Mouse (Mus musculus) CH12.LX (cell line): ENCODE results near the gene Ghr. TPM values are rescaled to one million over a fixed set of nuclear protein-coding genes. Genes with fewer than 3 reads are reported as not detected.

ENCODE experiments used
- DNase-seq: peaks from one replicate; pipeline ENCODE4 v3.0.0-alpha.2; 2013; ENCODE audit errors: extremely low read depth
- H3K27ac ChIP-seq: 2 replicates; pipeline ENCODE4 v1.5.1; 2012; ENCODE audit warnings: low read depth, mild to moderate bottlenecking, control low read depth, moderate library complexity; ENCODE audit not compliant: insufficient read depth
- H3K27me3 ChIP-seq: replicated peaks from 2 replicates; pipeline ENCODE3; 2012; ENCODE audit warnings: inconsistent platforms
- H3K36me3 ChIP-seq, 2 experiments: replicated peaks in 1 of 2; 2 replicates each; pipeline versions ENCODE3 to v1.6.1; 2012; ENCODE audit warnings: inconsistent platforms in 1 of 2, low read length in 1 of 2, mild to moderate bottlenecking in 1 of 2, mixed read lengths in 1 of 2, moderate library complexity in 1 of 2; ENCODE audit not compliant: control insufficient read depth in 1 of 2, insufficient read depth in 1 of 2
- H3K4me1 ChIP-seq, 2 experiments: 2 replicates each; pipeline ENCODE4 v1.6.1; 2012; ENCODE audit warnings: inconsistent platforms in 1 of 2, moderate library complexity in 1 of 2; ENCODE audit not compliant: insufficient read depth in 2 of 2, control insufficient read depth in 1 of 2
- H3K4me2 ChIP-seq: 2 replicates; pipeline ENCODE4 v1.6.1; 2012; ENCODE audit warnings: low read depth, mild to moderate bottlenecking, control low read depth; ENCODE audit not compliant: poor library complexity, insufficient read depth, severe bottlenecking
- H3K4me3 ChIP-seq, 3 experiments: fragments of 150-350 bp in 1 of 3; sonication (generic) in 1 of 3; replicated peaks in 1 of 3; 2 replicates each; pipeline versions ENCODE3 to v1.5.1; 2011 to 2012; ENCODE audit warnings: low read depth in 2 of 3, low read length in 2 of 3, mild to moderate bottlenecking in 2 of 3, moderate library complexity in 2 of 3, control low read depth in 1 of 3, improper control_type of control experiment in 1 of 3, inconsistent platforms in 1 of 3, mixed read lengths in 1 of 3; ENCODE audit not compliant: poor library complexity in 1 of 3
- H3K79me2 ChIP-seq: replicated peaks from 2 replicates; pipeline ENCODE4 v1.6.1; 2012; ENCODE audit warnings: mild to moderate bottlenecking, moderate library complexity; ENCODE audit not compliant: control insufficient read depth, poor library complexity, insufficient read depth, severe bottlenecking; ENCODE audit errors: extremely low read depth
- H3K9ac ChIP-seq: 2 replicates; pipeline ENCODE4 v1.6.1; 2012; ENCODE audit warnings: low read depth, mild to moderate bottlenecking, control low read depth, moderate library complexity; ENCODE audit not compliant: insufficient read depth
- H3K9me3 ChIP-seq: replicated peaks from 2 replicates; pipeline ENCODE3; 2012; ENCODE audit warnings: low read length, inconsistent platforms, mixed read lengths
- BHLHE40 ChIP-seq: IDR thresholded peaks from 2 replicates; pipeline ENCODE4 v1.6.1; 2011; ENCODE audit warnings: mild to moderate bottlenecking, low read depth, low read length, improper control_type of control experiment
- CHD1 ChIP-seq: IDR thresholded peaks from 2 replicates; pipeline ENCODE4 v1.6.1; 2012; ENCODE audit warnings: low read depth, low read length, improper control_type of control experiment, inconsistent platforms
- CTCF ChIP-seq, 2 experiments: IDR thresholded peaks in 1 of 2; conservative IDR thresholded peaks in 1 of 2; 2 replicates each; pipeline ENCODE4 v1.5.1; 2011 to 2012; ENCODE audit warnings: low read depth in 2 of 2, low read length in 2 of 2, improper control_type of control experiment in 1 of 2, inconsistent platforms in 1 of 2, mild to moderate bottlenecking in 1 of 2, moderate library complexity in 1 of 2
- E2F4 ChIP-seq: IDR thresholded peaks from 2 replicates; pipeline ENCODE4 v1.6.1; 2011; ENCODE audit warnings: low read depth, low read length, improper control_type of control experiment; ENCODE audit not compliant: insufficient replicate concordance
- GABPA ChIP-seq: IDR thresholded peaks from 2 replicates; pipeline ENCODE4 v1.6.1; 2012; ENCODE audit warnings: low read depth, low read length, improper control_type of control experiment, inconsistent platforms; ENCODE audit not compliant: insufficient replicate concordance
- JUN ChIP-seq: IDR thresholded peaks from 2 replicates; pipeline ENCODE4 v1.6.1; 2011; ENCODE audit warnings: low read depth, mild to moderate bottlenecking, low read length, improper control_type of control experiment, moderate library complexity; ENCODE audit not compliant: insufficient read depth
- JUND ChIP-seq: conservative IDR thresholded peaks from 2 replicates; pipeline ENCODE4 v1.6.1; 2011; ENCODE audit warnings: low read depth, low read length, improper control_type of control experiment
- KAT2A ChIP-seq: IDR thresholded peaks from 2 replicates; pipeline ENCODE4 v1.6.1; 2012; ENCODE audit warnings: low read length, improper control_type of control experiment, inconsistent platforms; ENCODE audit not compliant: insufficient replicate concordance
- MAZ ChIP-seq: IDR thresholded peaks from 2 replicates; pipeline ENCODE4 v1.6.1; 2012; ENCODE audit warnings: low read depth, mild to moderate bottlenecking, inconsistent platforms, low read length, improper control_type of control experiment, moderate library complexity
- MEF2A ChIP-seq: IDR thresholded peaks from 2 replicates; pipeline ENCODE4 v1.6.1; 2014; ENCODE audit warnings: low read depth, mild to moderate bottlenecking, inconsistent platforms, low read length, improper control_type of control experiment, borderline replicate concordance
- MYC ChIP-seq: IDR thresholded peaks from 2 replicates; pipeline ENCODE4 v1.6.1; 2011; ENCODE audit warnings: low read depth, mild to moderate bottlenecking, improper control_type of control experiment, low read length
- NRF1 ChIP-seq: IDR thresholded peaks from 2 replicates; pipeline ENCODE4 v1.6.1; 2014; ENCODE audit warnings: low read depth, mild to moderate bottlenecking, inconsistent platforms, low read length, improper control_type of control experiment, moderate library complexity
- RAD21 ChIP-seq: IDR thresholded peaks from 2 replicates; pipeline ENCODE4 v1.6.1; 2011; ENCODE audit warnings: low read depth, mild to moderate bottlenecking, low read length, improper control_type of control experiment, moderate library complexity
- RCOR1 ChIP-seq: conservative IDR thresholded peaks from 2 replicates; pipeline ENCODE4 v1.6.1; 2012; ENCODE audit warnings: low read depth, mild to moderate bottlenecking, inconsistent platforms, low read length, improper control_type of control experiment
- SIN3A ChIP-seq: IDR thresholded peaks from 2 replicates; pipeline ENCODE4 v1.6.1; 2012; ENCODE audit warnings: low read length, improper control_type of control experiment, inconsistent platforms
- SMC3 ChIP-seq: IDR thresholded peaks from 2 replicates; pipeline ENCODE4 v1.6.1; 2011; ENCODE audit warnings: low read depth, low read length, improper control_type of control experiment
- TBP ChIP-seq: conservative IDR thresholded peaks from 2 replicates; pipeline ENCODE4 v1.6.1; 2011; ENCODE audit warnings: low read depth, low read length, improper control_type of control experiment
- TCF12 ChIP-seq: IDR thresholded peaks from 2 replicates; pipeline ENCODE4 v1.6.1; 2014; ENCODE audit warnings: low read depth, mild to moderate bottlenecking, inconsistent platforms, low read length, improper control_type of control experiment
- USF2 ChIP-seq: conservative IDR thresholded peaks from 2 replicates; pipeline ENCODE4 v1.6.1; 2011; ENCODE audit warnings: low read depth, low read length, improper control_type of control experiment
- dilution Hi-C: fragments of 300-500 bp; cut with MboI; formaldehyde crosslinking; loops from 2 replicates; pipeline ENCODE4 v1.14.3; 2020; ENCODE audit warnings: low sequenced_read_pairs; ENCODE audit not compliant: extremely low pct_unique_long_range_greater_than_20kb, extremely low pct_ligation_motif_present
- in situ Hi-C: fragments of 300-500 bp; cut with MboI; formaldehyde crosslinking; loops from 3 replicates; pipeline ENCODE4 v1.14.3; 2019; ENCODE audit warnings: low sequenced_read_pairs, low pct_ligation_motif_present, low pct_unique_long_range_greater_than_20kb, mixed read lengths
- polyA plus RNA-seq: library from polyadenylated mRNA; unstranded; fragments of >175 nt; gene quantifications from 2 replicates; pipeline ENCODE4 v1.2.1, GENCODE M21; 2012; ENCODE audit warnings: low read depth; ENCODE audit not compliant: insufficient read length
- total RNA-seq, 2 experiments: library from RNA; depleted of rRNA; stranded (reverse); fragments of 300-350 nt in 1 of 2; fragments of >200 nt in 1 of 2; gene quantifications; 2 replicates each; pipeline ENCODE4 v1.2.3; 2012 to 2014

Gene Ghr
- total and polyA plus RNA-seq, 3 experiments, result 0.42 to 1.7 (median 0.89) TPM

- dilution Hi-C loops (no loop called here), in situ Hi-C loops (no loop called here)
- H3K4me3 ChIP-seq, result no peak overlapping the region
- no peaks in the 10 kb centered on the region for H3K36me3 ChIP-seq
- DNase-seq, result no peak
- no peak overlapping the region for H3K9ac ChIP-seq
- no peaks in the 10 kb centered on the region for H3K79me2 ChIP-seq
- no peaks in the 10 kb centered on the region for H3K27me3 ChIP-seq
- no peak overlapping the region for H3K27ac ChIP-seq
- no peak for TF ChIP-seq TCF12
- no peak for TF ChIP-seq JUN
- no peak for TF ChIP-seq KAT2A
- no peak for TF ChIP-seq RAD21
- no peak for TF ChIP-seq MYC
- TF ChIP-seq MEF2A, result no peak
- TF ChIP-seq NRF1, result no peak
- TF ChIP-seq SMC3, result no peak
- no peak for TF ChIP-seq GABPA
- no peak for TF ChIP-seq CHD1
- no peak for TF ChIP-seq USF2
- TF ChIP-seq MAZ, result no peak
- no peak for TF ChIP-seq E2F4
- no peak for TF ChIP-seq BHLHE40
- TF ChIP-seq, all 38 proteins: peak for 0
- H3K9me3 ChIP-seq, result no peaks in the 10 kb centered on the region
- no peaks in the 10 kb centered on the region for H3K4me1 ChIP-seq
- H3K4me2 ChIP-seq, result no peak overlapping the region
Observed at GRCm38 (mm10) chr15:3489180-3489579, 94.1 kb downstream of the Ghr start.

- no peak for TF ChIP-seq MYC
- no peak for TF ChIP-seq RAD21
- no peak for TF ChIP-seq CTCF (conservative IDR thresholded peaks at IDR 0.05 in 1 of 2, IDR thresholded peaks at IDR 0.05 in 1 of 2; ENCODE audit: low read depth in 2 of 2, low read length in 2 of 2)
- no peak for TF ChIP-seq SIN3A
- TF ChIP-seq RCOR1, result no peak
- no peak for TF ChIP-seq TBP
- no peak for TF ChIP-seq JUND
- no peak for TF ChIP-seq TCF12
- TF ChIP-seq CHD1, result no peak
- no peaks in the 10 kb centered on the region for H3K36me3 ChIP-seq
- in situ Hi-C loops (no loop called here), dilution Hi-C loops (no loop called here)
- no peak for DNase-seq
- H3K79me2 ChIP-seq, result no peaks in the 10 kb centered on the region
- no peaks in the 10 kb centered on the region for H3K27me3 ChIP-seq
- no peaks in the 10 kb centered on the region for H3K9me3 ChIP-seq
- H3K4me3 ChIP-seq, result no peak overlapping the region
- no peak overlapping the region for H3K27ac ChIP-seq
- H3K4me2 ChIP-seq, result no peak overlapping the region
- H3K9ac ChIP-seq, result no peak overlapping the region
- H3K4me1 ChIP-seq, result no peaks in the 10 kb centered on the region
Observed at GRCm38 (mm10) chr15:3488601-3489000, 94.7 kb downstream of the Ghr start.
